Mouse (Mus musculus) midbrain, embryonic 14.5 days (tissue): ENCODE data around the gene Eif2a. TPM values are rescaled to one million over a fixed set of nuclear protein-coding genes. Genes with fewer than 3 reads are reported as not detected.

ENCODE experiments used
- ATAC-seq: fragments of 200-750 bp; cut with Nextera tagmentation; 2 replicates; pipeline ENCODE4 v1.8.0; 2017; ENCODE audit warnings: moderate number of reproducible peaks, moderate library complexity; ENCODE audit not compliant: low FRiP score, low TSS enrichment
- DNase-seq: peaks from one replicate; pipeline ENCODE4 v3.0.0-alpha.2; 2015
- H3K27ac ChIP-seq: fragments of 300-500 bp; sonication (generic); replicated peaks from 2 replicates; pipeline ENCODE4 v1.5.1; 2014; ENCODE audit warnings: mild to moderate bottlenecking, low read depth, low read length, moderate library complexity
- H3K27me3 ChIP-seq: fragments of 300-500 bp; sonication (generic); 2 replicates; pipeline ENCODE4 v1.6.1; 2014; ENCODE audit warnings: low read length, control low read depth, mixed read lengths; ENCODE audit not compliant: control insufficient read depth, insufficient read depth
- H3K36me3 ChIP-seq: fragments of 300-500 bp; sonication (generic); 2 replicates; pipeline ENCODE4 v1.6.1; 2014; ENCODE audit warnings: low read length, control low read depth; ENCODE audit not compliant: control insufficient read depth, insufficient read depth
- H3K4me1 ChIP-seq: fragments of 300-500 bp; sonication (generic); 2 replicates; pipeline ENCODE4 v1.6.1; 2014; ENCODE audit warnings: mild to moderate bottlenecking, antibody characterized with exemption, low read length, control low read depth; ENCODE audit not compliant: control insufficient read depth, insufficient read depth
- H3K4me2 ChIP-seq: fragments of 300-500 bp; sonication (generic); 2 replicates; pipeline ENCODE4 v1.6.1; 2014; ENCODE audit warnings: mild to moderate bottlenecking, low read length, moderate library complexity
- H3K4me3 ChIP-seq: fragments of 300-500 bp; sonication (generic); replicated peaks from 2 replicates; pipeline ENCODE4 v1.5.1; 2014; ENCODE audit warnings: low read depth, low read length
- H3K9ac ChIP-seq: fragments of 300-500 bp; sonication (generic); replicated peaks from 2 replicates; pipeline ENCODE4 v1.6.1; 2014; ENCODE audit warnings: mild to moderate bottlenecking, low read length, moderate library complexity
- H3K9me3 ChIP-seq: fragments of 300-500 bp; sonication (generic); 2 replicates; pipeline ENCODE4 v1.6.1; 2016; ENCODE audit warnings: low read length, control low read depth, mixed read lengths; ENCODE audit not compliant: control insufficient read depth
- WGBS: fragments of 180-500 bp; shearing (Covaris S2); extraction: QIAGEN DNeasy Blood & Tissue Kit; methylation state at CpG from one replicate; pipeline ENCODE4 v1.1.7; 2014; 5-methylcytosine and 5-hydroxymethylcytosine counted together
- polyA plus RNA-seq: library from polyadenylated mRNA; unstranded; fragments of >200 nt; fragmentation: Nextera tagmentation; extraction: Ambion mirVana; gene quantifications from 2 replicates; pipeline ENCODE4 v1.2.1, GENCODE M21; 2014

Eif2a gene
- 35.3 and 43.5 TPM in 2 replicates for polyA plus RNA-seq

GRCm38 (mm10) chr3:58525652-58526407 is at the start of gene Eif2a, which contains the start of gene Serp1:
Gene Eif2a (plus strand): TSS chr3:58525821.
Gene Serp1 (minus strand): TSS chr3:58525892.
- Histone ChIP-seq H3K4me1 (peaks cover 16% of the 10 kb centered on the region), H3K9me3 (no peaks in the 10 kb centered on the region), H3K4me2 (peak within 1 kb of the TSS; percentile 85), H3K36me3 (peaks cover 25% of the 10 kb centered on the region), H3K27ac (peak within 1 kb of the TSS; percentile 87), H3K4me3 (peak within 1 kb of the TSS; percentile 92), H3K9ac (peak within 1 kb of the TSS; percentile 92), H3K27me3 (no peaks in the 10 kb centered on the region)
- peak; percentile 100 for DNase-seq
- ATAC-seq, result peak; percentile 99
- WGBS, result under 1% methylated on average over 57 of the region's 57 CpGs

GRCm38 (mm10) chr3:58478755-58479455 is 46.7 kb upstream of the Eif2a start:
- Histone ChIP-seq H3K9me3 (no peaks in the 10 kb centered on the region), H3K27ac (no peak overlapping the region), H3K36me3 (no peaks in the 10 kb centered on the region), H3K9ac (no peak overlapping the region), H3K4me1 (no peaks in the 10 kb centered on the region), H3K4me3 (no peak overlapping the region), H3K27me3 (no peaks in the 10 kb centered on the region), H3K4me2 (no peak overlapping the region)
- ATAC-seq, result no peak
- WGBS, result 88% methylated on average over 2 of the region's 2 CpGs
- no peak for DNase-seq

- DNase-seq (no peak), ATAC-seq (no peak)
- no peaks in the 10 kb centered on the region for H3K36me3 ChIP-seq
- no peaks in the 10 kb centered on the region for H3K9me3 ChIP-seq
- H3K27ac ChIP-seq, result no peak overlapping the region
- WGBS, result 69% methylated on average over 7 of the region's 7 CpGs
- no peaks in the 10 kb centered on the region for H3K27me3 ChIP-seq
- H3K9ac ChIP-seq, result no peak overlapping the region
- H3K4me1 ChIP-seq, result no peaks in the 10 kb centered on the region
- H3K4me3 ChIP-seq, result no peak overlapping the region
- H3K4me2 ChIP-seq, result no peak overlapping the region
Measured at GRCm38 (mm10) chr3:58485883-58486282, 39.7 kb upstream of the Eif2a start.

- 76% methylated on average over 3 of the region's 3 CpGs for WGBS
- Histone ChIP-seq H3K9ac (no peak overlapping the region), H3K27me3 (no peaks in the 10 kb centered on the region), H3K9me3 (no peaks in the 10 kb centered on the region), H3K4me2 (no peak overlapping the region), H3K4me3 (no peak overlapping the region), H3K36me3 (no peaks in the 10 kb centered on the region), H3K27ac (no peak overlapping the region), H3K4me1 (no peaks in the 10 kb centered on the region)
- no peak for ATAC-seq
- no peak for DNase-seq
Measured at GRCm38 (mm10) chr3:58487121-58487520, 38.5 kb upstream of the Eif2a start.

DNA sequence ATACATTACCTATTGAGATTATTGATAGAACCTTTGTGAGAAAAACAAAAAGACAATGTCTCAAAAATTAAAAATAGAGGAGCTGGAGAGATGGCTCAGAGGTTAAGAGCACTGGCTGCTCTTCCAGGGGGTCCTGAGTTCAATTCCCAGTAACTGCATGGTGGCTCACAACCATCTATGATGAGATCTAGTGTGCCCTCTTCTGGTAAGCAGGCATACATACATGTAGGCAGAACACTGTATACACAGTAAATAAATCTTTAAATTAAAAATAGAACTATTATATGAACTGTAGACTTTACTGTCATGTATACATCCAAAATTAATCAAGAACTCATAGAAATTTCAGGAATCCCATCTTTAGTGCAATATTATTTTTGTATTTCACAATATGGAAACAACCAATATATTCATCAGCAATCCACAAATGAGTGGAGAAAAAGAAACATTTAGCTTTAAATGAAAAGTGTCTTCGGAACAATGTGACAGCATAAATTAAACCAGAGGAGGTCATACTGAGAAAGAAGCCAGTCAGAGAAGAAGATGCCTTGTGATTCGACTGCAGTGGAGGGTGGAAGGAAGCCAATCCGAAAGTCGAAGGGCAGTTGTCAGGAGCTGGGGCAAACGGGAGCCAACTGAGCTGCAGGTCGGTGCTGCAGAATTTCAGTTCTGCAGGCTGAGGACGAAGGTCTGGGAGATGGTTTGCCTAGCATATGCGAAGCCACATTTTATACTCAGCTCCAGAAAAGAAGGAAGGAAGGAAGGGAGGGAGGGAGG is 37.4 kb upstream of the Eif2a start:
- Histone ChIP-seq H3K27me3 (no peaks in the 10 kb centered on the region), H3K4me3 (no peak overlapping the region), H3K36me3 (no peaks in the 10 kb centered on the region), H3K4me1 (no peaks in the 10 kb centered on the region), H3K4me2 (no peak overlapping the region), H3K27ac (no peak overlapping the region), H3K9me3 (no peaks in the 10 kb centered on the region), H3K9ac (no peak overlapping the region)
- ATAC-seq, result no peak
- WGBS, result 78% methylated on average over 8 of the region's 8 CpGs
- no peak for DNase-seq

- Histone ChIP-seq H3K4me3 (no peak overlapping the region), H3K9ac (no peak overlapping the region), H3K36me3 (no peaks in the 10 kb centered on the region), H3K27ac (no peak overlapping the region), H3K27me3 (no peaks in the 10 kb centered on the region), H3K4me2 (no peak overlapping the region), H3K4me1 (no peaks in the 10 kb centered on the region), H3K9me3 (no peaks in the 10 kb centered on the region)
- ATAC-seq (no peak), DNase-seq (peak; percentile 48)
- WGBS, result 79% methylated on average over 7 of the region's 7 CpGs
Measured at GRCm38 (mm10) chr3:58490787-58491186, 34.8 kb upstream of the Eif2a start.

GRCm38 (mm10) chr3:58493621-58494020 is 32.0 kb upstream of the Eif2a start:
- no peaks in the 10 kb centered on the region for H3K27me3 ChIP-seq

DNA sequence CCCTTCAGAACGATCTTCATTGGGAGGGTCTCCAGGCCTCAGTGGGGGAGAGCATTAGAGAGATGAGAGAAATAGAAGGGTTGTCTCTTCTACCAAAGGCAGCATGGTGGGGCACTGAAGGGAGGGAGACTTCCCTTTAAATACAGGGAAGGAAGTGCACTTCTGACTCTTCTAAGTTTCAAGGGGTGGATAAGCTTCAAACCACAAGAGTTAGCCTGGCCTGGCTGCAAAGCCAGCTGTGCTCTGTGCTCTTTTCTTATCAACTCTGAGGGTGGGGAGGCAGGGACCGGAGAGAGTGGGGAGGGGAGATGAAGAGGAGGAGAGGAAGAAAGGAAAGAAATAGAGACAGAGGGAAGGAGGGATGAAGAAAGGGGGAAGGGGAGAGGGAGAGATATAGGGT is 23.7 kb upstream of the Eif2a start:
- H3K4me1 ChIP-seq, result no peaks in the 10 kb centered on the region
- H3K27me3 ChIP-seq, result no peaks in the 10 kb centered on the region
- no peak overlapping the region for H3K9ac ChIP-seq
- H3K4me3 ChIP-seq, result no peak overlapping the region
- ATAC-seq (no peak), DNase-seq (no peak)
- no peak overlapping the region for H3K27ac ChIP-seq
- H3K4me2 ChIP-seq, result no peak overlapping the region
- no peaks in the 10 kb centered on the region for H3K36me3 ChIP-seq
- no peaks in the 10 kb centered on the region for H3K9me3 ChIP-seq
- 66% methylated on average over 2 of the region's 2 CpGs for WGBS

More at GRCm38 (mm10) chr3:58493621-58494020, 32.0 kb upstream of the Eif2a start:
- ATAC-seq, result no peak
- no peaks in the 10 kb centered on the region for H3K4me1 ChIP-seq
- H3K9ac ChIP-seq, result no peak overlapping the region
- H3K4me2 ChIP-seq, result no peak overlapping the region
- DNase-seq, result no peak
- no peak overlapping the region for H3K4me3 ChIP-seq
- no peak overlapping the region for H3K27ac ChIP-seq
- no peaks in the 10 kb centered on the region for H3K36me3 ChIP-seq
- 90% methylated on average over 4 of the region's 4 CpGs for WGBS
- no peaks in the 10 kb centered on the region for H3K9me3 ChIP-seq
